Mouse (Mus musculus) WW6 (cell line): ENCODE results near the gene Dock7.

Experiments
- DNase-seq: peaks from one replicate; pipeline ENCODE4 v3.0.0-alpha.2; 2013; ENCODE audit warnings: low read depth, low spot score

Dock7 gene

DNA sequence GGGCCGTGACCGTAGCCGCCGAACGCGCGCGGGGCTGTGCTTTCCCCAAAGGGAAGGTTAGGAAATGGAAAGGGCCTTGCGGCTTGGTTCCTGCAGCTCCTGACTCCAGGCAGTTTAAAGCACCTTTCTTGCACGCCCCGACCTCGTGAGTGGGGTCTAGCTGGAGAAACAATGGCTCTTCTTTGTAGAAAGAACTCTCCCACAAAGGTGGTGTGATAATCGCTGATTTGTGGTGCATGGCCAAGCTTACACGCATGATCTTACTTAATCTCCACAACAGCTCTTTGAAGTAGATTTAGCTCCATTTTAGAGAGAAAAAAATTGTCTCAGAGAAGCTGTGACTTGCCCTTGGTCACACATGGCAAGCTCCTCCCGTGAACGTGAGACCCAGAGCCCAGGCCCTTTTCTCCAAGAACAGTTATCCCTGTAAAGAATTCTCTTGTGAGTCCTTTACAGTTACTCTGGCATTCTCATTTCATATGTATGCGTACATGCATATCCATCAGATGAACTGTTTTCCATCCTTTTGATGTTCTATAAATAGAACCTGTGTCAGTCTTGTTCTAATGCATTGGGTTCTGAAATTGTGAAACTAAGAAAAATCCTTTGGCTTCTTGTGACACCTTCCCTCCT, 524 bp upstream of the Dock7 start:
- DNase-seq = no peak

DNA sequence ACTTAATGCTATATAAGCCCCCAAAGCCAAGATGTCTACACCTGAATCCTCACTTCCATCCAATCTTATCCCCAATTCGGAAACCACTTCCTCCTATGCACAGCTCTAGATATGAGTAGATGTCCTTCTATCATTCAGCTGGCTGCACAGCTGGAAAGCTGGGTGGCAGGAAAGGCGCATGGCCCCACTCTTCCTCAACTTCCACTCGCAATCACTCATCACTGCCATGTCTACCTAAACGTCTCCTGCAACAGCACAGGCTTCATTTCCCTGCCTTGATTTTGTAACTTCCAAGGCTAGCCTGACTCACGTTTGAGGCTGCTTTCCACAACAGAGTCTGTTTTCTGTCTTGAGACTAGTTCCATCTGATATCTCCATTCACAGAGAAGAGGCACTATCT, 1.7 kb downstream of the Dock7 start:
- no peak for DNase-seq

DNA sequence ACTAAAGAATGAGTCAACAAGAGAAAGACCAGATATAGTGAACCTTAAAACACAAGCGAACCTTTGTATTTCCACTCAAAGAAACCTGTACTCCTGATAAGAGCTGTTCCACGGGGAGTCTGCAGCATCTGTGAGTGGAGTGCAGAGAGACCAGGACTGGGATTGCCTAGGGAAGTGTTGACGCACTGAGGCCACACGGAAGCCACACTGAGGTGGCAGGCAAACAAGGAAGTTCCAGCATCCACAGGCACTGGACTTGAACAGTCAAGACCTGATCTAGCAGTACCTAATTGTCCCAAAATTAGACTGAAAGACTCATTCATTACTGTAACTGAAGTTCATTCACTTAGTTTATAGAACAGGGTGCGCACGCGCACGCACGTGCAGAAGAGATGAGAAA, 4.9 kb downstream of the Dock7 start:
- no peak for DNase-seq

DNA sequence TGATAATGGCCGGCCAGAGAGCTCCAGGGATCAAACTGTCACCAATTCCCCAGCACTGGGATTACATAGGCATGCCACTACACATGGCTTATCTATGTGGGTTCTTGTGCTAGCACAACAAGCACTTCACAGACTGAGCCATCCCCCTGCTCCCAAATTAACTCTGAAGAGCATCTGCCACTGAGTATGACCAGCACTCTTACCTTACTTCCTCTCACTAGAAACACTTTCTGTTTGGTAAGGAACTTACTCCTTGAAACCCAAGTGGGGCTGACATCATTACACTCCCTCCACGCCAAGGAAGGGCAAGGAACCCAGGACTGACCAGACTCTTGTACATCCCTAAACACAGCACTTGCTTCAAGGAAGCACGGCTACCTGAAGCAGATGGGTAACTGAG, 9.0 kb downstream of the Dock7 start:
- no peak for DNase-seq

DNA sequence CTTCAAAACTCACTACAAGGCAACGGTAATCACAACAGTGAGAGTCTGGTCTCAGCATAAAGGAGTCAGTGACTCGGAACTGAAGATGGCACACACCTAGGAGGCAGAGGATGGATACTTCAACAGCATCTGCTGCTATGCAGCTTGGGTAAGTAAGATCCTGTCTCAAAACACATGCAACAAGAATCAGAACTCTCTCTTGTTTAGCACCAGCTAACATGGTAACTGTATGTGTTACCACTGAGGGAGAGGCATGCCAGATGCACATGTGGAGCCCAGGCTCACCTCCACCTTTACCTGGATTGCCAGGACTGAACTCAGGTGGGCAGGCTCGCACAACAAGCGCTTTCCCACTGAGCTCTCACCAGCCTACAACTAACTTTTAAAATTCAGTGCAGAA, 11.9 kb downstream of the Dock7 start:
- no peak for DNase-seq

DNA sequence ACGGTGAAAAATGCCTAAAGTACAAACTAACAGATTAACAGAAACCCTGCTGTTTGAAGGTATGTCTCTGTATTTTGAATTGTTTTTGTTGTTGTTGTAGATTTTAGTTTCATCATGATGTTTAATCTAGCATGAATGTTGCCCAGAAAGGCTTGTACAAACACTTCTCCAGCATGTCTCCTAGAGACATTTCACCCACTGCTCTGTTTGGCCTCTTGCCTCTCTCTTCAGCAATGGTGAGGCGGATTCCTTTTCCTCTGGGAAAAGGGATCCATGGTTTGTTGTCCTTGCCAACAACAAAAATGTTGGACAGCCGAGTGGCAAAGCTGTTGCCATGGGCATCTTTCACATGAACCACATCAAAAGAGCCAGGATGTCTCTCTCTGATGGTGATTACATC, 17.9 kb downstream of the Dock7 start:
- DNase-seq = no peak

DNA sequence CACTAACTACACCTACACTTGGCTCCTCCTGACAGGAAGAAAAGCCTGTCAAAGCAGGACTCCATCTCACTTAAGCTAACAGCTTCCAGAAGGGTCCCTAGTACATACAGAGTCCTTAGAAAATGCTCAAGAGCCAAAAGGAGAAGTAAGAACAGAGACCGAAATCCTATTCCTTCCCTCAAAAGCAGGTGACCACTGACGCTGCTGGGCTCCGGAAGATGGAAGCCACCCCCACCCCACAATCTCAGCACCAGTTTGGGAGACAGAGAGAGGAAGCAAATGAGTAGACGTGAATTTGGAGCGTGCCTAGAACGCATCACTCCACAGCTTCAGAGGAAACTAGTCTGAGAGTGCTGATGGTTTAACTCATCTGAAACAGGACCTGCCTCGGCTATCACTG, 20.0 kb downstream of the Dock7 start:
- no peak for DNase-seq

DNA sequence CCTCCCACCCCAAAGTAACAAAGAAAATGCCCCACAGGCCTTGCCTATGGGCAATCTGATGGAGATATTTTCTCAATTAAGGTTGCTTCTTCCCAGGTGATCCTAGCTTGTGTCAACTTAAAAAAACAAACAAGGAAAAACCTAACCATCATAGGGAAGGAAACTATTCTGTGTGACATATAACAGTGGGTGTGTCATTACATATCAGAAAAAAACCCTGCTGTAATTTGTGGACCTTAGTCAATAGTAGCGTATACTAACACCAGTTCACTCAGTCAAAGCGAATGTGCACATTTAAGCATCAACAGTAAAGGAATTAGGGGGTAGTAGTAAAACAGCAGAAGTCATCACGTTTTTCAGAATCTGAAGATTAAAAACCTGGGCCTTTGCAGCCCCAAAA, 28.9 kb downstream of the Dock7 start:
- no peak for DNase-seq

DNA sequence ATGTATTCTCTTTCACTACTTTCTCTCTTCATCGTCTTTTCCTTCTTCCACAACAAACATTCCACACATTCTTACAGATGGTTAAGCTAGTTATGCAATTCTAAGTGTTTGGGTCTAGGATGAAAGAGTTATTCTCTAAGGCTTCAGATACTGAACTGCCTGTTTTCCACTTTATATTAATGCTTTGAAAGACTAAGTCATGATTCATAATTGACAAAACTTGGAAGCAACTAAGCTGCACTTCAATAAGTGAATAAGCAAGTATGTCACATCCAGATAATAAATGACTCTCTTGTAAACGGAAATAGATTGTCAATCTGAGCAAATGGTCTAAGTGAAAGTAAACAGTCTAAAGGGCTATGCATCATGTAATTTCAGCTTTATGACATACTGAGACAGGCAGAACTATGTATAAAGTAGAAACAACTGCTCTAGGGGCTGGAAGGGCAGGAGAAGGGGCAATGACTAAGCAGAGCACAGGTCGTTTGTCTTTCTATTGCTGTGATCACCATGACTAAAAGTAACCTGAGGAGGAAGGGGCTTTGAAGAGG, 29.5 kb downstream of the Dock7 start:
- DNase-seq = no peak

DNA sequence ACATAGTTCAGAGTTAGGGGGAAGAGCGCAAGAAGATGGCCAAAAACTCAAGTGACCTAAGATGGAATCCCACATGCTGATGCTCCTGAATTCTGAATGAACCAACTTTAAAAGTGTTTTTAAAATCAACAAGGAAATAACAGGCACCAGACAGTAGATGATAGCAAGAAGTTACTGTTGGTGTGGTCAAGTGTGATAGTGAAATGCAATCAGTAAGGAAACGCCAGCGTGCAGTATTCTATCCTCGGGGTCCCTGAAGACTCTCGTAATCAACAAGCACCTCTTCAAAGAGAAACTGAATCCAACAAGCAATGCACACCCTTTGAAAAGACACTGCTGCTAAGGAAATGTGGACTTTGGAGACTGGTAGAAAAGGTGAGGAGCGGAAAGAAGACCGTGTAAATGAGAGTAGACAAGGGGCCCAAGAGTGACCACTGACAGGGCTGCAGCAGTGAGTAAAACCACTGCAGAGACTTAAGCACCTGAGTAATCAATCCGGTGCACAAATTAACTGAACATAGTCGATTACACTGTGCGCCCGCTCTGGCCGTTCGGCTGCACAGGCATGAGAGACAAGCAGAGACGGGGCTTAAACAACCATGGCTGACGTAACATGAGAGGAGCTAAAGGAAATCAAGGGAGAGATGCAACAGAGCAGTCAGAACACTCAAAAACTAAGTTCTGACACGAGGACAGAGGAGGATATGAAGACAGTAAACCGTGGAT, 32.8 kb downstream of the Dock7 start:
- no peak for DNase-seq

DNA sequence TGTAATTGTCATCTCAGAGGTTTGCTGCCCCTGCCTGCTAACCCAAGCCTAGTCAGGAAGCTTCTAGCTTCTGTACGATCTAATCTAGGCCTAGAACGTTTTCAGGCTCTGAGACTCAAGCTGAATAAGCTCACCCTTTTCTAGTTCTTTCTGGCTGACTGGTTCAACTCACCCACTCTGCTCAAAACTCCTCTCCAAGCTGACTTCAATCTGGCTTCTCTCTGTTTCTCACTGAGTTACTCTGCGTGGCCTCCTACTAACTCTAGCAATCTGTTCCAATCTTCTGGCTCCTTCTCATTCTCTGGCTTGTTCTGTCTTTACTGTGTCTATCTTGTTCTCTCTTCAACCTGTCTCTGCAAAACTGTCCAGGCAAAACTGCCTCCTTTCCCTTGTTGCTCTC, 36.9 kb downstream of the Dock7 start:
- DNase-seq = no peak

DNA sequence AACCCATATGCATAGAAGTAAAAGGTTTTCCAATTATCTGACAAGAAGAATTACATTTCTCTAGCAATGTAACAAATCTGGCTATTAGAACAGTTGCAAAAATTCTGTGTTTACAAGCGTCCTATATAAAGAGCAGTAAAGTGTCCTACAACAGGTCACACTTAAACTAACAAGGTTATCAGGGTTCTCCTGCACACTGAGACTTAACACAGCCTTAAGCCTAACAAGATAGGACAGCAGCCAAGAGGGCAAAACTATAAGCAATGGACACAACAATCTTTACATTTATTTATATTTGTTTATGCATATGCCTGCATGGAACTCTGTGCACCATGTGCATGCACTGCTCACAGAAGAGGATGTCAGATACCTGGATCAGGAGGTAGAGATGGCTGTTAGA, 39.5 kb downstream of the Dock7 start:
- no peak for DNase-seq

DNA sequence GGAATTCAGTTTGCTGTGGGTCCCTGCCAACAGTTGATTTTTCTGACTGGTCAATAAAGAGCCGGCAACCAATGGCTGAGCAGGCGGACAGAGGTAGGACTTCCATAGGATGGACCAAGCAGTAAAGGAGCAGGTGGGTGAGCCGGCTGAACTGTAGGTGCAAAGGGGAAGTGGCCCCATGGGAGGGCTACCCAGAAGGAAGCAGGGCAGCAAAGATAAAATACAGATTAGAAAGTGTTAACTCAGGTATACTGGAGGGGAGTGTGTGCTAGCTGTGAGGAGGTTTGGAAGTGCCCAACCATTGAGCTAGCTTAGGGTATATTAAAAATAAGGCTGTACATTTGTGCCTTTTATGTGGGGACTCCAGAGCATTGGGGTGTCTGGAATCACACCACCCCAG, 42.7 kb downstream of the Dock7 start:
- DNase-seq = no peak

DNA sequence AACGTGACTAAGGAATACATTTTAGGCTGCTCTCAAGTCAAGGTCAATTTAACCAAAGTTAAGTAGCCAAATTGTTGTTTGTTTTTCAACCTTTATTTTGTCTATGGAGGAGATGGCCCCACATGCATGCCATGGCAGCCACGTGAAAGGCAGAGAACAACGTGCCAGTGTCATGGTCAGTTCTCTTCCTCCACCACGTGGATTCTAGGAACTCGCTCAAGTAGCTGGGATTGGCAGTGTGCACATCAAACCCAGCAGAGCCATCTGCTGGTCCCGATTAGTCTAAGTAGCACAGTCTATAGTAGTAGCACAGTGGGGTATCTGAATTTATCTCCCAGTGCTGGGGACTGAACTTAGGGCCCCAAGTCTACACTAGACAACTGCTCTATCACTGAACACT, 51.9 kb downstream of the Dock7 start:
- DNase-seq = no peak

DNA sequence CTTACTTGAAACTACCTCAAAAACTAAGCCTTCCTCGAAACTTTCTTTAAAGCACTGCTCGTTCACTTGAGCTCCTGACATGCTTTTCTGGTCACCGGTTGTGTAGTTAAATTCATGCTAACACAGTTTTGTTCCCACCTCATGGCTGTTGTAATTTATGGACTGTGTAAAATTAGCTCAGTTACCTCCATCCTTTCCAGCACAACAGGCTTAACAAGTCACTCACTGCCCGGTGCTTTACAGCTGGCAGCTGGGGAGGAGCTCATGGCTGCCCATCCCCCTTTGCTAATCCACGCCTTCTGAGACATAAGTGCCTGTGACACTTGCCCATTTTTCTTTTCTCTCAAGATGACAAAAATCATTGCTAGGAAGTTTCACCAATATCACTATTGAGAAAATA, 56.2 kb downstream of the Dock7 start:
- no peak for DNase-seq

DNA sequence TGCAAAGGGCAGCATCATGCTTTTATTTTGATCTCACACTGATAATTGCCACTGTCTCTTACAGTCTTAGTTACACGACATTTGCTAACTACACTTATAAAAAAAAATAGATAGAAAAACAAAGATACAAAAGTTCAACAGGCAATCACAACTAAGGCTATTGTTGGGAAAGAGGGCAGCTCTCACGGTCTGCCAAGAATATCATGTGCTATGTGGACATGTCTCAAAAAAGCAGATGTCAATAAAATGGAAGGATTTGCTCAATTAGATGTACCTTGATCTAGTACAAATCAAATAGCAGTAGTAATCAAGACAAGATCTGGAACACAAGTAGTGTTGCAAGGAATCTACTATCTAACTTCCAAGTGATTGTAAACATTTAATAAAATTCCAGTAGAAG, 72.1 kb downstream of the Dock7 start:
- no peak for DNase-seq

DNA sequence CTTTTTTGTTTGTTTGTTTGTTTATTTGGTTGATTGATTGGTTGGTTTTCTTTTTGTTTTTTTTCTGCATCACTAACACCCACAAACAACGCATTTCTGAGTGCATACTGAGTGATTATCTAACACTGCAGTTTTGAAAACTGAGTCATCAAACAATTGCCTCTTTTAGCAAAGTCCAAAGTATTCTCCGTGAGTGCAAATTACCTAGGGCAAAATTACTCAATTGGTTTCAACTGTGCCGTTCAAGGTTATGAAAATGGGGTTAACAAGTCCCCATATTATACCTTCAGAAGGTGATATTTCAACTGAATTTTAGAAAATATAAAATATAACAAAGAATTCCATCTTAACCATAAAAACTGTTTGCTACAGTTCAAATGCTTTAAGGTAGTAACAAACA, 74.2 kb downstream of the Dock7 start:
- DNase-seq = no peak

DNA sequence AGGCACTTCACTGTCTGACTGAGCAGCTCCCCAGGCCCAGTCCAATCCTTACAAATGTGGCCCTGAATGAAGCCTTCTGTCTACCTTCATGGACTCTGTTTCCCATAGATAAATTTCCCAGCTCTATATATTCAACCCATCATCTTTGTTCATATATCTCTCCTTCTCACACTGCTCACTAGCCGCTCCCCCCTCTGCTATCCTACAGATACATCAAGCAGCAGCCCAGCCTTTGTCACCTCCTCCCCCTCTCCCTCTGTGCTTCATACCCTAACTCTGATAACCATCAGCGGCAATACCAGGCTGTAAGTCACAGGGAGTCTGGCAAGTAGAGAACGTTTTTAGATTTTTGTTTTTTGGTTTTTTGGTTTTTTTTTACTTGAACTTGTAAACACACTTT, 75.9 kb downstream of the Dock7 start:
- no peak for DNase-seq

DNA sequence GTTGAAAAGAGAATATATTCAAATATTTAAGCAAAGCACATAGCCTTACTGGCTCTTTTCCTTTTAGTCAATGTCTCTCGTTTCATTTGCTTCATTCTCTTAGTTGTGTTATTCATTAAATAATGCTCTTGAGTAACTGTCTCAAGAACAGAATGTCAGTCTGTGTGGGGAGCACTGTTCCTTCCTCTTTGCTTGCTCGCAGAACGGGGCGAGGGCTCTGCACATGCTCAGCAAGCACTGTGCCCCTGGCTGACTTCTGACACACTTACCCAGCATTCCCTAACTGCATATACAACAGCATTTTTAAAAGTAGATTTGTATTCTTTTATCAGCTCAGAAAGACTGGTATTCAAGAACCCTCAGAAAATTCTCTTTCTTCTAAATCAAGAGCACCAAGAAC, 87.8 kb downstream of the Dock7 start:
- no peak for DNase-seq

DNA sequence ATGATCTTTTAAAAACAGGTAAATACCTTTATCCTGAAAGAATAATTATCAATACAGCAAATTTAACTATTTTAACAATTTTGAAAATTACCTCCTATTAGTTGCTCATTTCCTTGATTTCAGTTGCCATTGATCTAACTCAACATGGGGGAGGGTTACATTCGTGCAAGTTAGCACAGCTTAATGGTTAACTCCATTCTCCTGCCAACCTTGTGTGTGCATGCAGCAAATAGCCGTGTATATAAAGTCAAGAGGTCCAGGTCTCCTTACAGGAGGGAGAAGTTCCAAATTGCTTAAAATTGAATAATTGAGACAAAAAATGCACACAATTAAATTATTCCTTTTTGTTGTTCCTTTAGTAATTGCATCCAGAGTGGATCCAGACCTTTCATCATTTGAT, 90.0 kb downstream of the Dock7 start, which contains the start of gene Angptl3:
Angptl3 (plus strand) TSS at position 269 of the 400 bp plus-strand sequence.
- DNase-seq = no peak

DNA sequence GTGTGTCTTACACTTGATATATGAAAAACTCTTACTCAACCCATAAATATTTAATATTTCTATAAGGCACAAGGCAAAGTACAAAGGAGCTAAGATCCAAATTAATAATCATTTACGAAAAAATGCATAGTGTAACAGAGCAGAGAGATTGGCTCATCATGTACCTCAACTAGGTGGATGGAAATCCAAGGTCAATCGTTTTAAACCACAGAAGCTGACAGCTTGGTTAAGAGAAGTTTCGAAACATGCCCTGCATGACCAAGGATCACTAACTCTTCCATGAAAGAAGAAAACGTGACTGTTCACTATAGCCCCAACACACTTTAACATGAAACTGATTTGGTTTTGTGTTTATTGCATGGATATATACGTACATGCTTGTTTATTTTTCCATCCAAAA, 92.3 kb downstream of the Dock7 start:
- no peak for DNase-seq

DNA sequence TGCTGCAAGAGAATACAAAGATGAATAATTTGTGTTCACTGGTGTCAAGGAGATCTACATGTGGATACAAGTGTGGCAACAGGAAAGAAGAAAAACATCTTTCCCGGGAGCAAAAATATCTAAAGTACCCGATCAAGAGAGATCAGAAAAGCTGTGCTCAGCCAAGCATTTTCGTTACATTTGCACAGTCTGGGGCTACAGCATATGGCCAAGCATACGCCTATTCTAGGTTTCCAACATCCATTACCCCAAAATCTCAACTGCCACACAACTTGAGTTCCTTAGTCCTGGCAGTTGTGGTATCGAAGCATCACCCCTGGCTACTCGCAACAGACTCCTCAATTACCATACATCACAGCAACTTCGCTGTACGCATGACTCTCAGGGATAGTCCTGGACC, 98.5 kb downstream of the Dock7 start:
- no peak for DNase-seq

DNA sequence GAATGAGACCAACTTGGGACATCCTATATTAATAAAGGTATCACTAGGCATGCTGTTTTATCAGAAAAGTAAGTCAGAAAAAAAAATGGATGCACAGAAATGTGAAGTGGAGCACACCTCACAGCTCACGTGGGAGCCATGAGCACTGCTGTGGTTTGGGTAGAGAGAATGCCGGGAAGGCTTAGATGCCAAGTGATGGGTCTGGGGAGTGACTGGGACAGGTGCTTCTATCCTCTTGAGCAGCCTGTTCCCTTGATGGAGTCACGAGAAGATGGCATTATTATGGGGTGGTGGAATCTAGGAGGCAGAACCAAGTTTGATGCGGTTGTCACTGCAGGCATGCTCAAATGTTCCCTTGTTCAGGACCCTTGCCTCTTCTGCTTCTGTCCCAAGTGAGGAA, 109.7 kb downstream of the Dock7 start:
- no peak for DNase-seq
